Mouse (Mus musculus): ENCODE results near the gene Olfr450. TPM values are rescaled to one million over a fixed set of nuclear protein-coding genes. Genes with fewer than 3 reads are reported as not detected.

Olfr450 gene
- polyA plus RNA-seq, 1 experiment from 2014 or later, result not detected

Other genes starting within 250 kb of the Olfr450 start
- not detected in 2 replicates for gene Tcaf3, start 214.2 kb upstream of the Olfr450 start, polyA plus RNA-seq (2014; fragmentation: Nextera tagmentation; extraction: Ambion mirVana)
- 0.46 and 0.93 TPM in 2 replicates for gene Tcaf2, start 166.7 kb upstream of the Olfr450 start, polyA plus RNA-seq (2014; fragmentation: Nextera tagmentation; extraction: Ambion mirVana)
- 199 and 236 TPM in 2 replicates for gene Tcaf1, start 101.9 kb upstream of the Olfr450 start, polyA plus RNA-seq (2014; fragmentation: Nextera tagmentation; extraction: Ambion mirVana)
- gene Olfr453, start 72.6 kb upstream of the Olfr450 start, polyA plus RNA-seq (2014; fragmentation: Nextera tagmentation; extraction: Ambion mirVana), result not detected in 2 replicates
- not detected in 2 replicates for gene Olfr38, start 55.5 kb upstream of the Olfr450 start, polyA plus RNA-seq (2014; fragmentation: Nextera tagmentation; extraction: Ambion mirVana)
- not detected in 2 replicates for gene Olfr452, start 26.8 kb upstream of the Olfr450 start, polyA plus RNA-seq (2014; fragmentation: Nextera tagmentation; extraction: Ambion mirVana)
- not detected in 2 replicates for gene Olfr449, start 22.4 kb downstream of the Olfr450 start, polyA plus RNA-seq (2014; fragmentation: Nextera tagmentation; extraction: Ambion mirVana)
- not detected in 2 replicates for gene Olfr448, start 78.5 kb downstream of the Olfr450 start, polyA plus RNA-seq (2014; fragmentation: Nextera tagmentation; extraction: Ambion mirVana)
- not detected in 2 replicates for gene Olfr447, start 96.9 kb downstream of the Olfr450 start, polyA plus RNA-seq (2014; fragmentation: Nextera tagmentation; extraction: Ambion mirVana)
- gene Olfr446, start 109.4 kb downstream of the Olfr450 start, polyA plus RNA-seq (2014; fragmentation: Nextera tagmentation; extraction: Ambion mirVana), result not detected in 2 replicates
- not detected in 2 replicates for gene Olfr444, start 137.1 kb downstream of the Olfr450 start, polyA plus RNA-seq (2014; fragmentation: Nextera tagmentation; extraction: Ambion mirVana)